Mouse (Mus musculus) T-helper 17 cell (primary cell): Measurements from ENCODE around the gene Ptdss2.

Experiments
- in situ Hi-C, 2 experiments: fragments of 300-600 bp; cut with MboI, MseI; formaldehyde crosslinking; loops; 1 replicate in 1 of 2; 2 replicates in 1 of 2; pipeline ENCODE4 v1.15.1; 2025; ENCODE audit warnings: high pct_unique_total_duplicates in 2 of 2

Gene Ptdss2

GRCm38 (mm10) chr7:141120605-141121004 is 1.6 kb upstream of the Ptdss2 start:
- in situ Hi-C loops = no loop called here

- in situ Hi-C loops = no loop called here
Measured at GRCm38 (mm10) chr7:141121051-141121531, 1.1 kb upstream of the Ptdss2 start.

- in situ Hi-C loops = no loop called here
Measured at GRCm38 (mm10) chr7:141122689-141123516, 721 bp downstream of the Ptdss2 start.

GRCm38 (mm10) chr7:141123517-141123856 is 1.3 kb downstream of the Ptdss2 start:
- in situ Hi-C loops = no loop called here

GRCm38 (mm10) chr7:141131024-141131820 is 9.0 kb downstream of the Ptdss2 start:
- in situ Hi-C loops = loop anchor here in 1 of 2 experiments (5.0 kb wide), 1 partner anchor 36 kb away; no protein-coding TSS in a partner anchor

DNA sequence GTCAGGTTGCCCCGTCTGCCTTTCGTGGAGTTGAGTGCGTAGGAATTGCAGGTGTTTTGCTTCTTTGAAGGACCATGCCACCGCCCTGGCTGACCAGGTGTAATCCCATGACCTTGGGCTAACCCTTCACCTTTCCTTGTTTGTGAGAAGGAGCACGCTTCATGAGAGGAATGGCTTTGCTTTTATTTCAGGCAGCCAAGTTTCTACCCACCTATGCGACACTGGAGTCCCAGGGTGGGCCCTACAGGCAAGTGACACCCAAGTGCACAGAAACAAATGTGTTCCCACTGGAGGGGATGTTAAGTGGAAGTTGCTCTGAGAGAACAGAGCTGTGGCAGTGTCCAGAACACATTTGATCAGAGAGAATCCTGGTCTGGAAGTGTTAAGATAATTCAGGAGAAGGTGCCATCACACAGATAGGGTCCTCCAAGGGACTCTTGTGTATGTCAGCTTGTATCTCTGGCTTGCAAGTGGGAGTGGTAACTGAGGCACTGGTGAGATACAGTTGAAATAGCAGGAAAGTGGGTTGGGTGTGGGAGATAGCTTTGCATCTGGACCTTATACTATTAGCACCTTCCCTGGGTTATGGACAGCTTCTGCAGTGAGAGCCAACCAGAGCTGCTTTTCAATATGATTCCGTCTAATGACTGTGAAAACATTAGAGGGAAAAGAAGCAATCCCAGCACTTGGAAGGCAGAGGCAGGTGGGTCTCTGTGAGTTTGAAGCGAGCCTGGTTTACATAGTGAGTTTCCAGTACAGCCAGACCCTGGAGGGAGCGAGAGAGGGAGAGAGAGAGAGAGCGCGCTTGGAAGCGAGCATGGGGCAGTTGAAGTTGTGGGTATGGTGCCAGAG is 9.9 kb downstream of the Ptdss2 start:
- in situ Hi-C loops = loop anchor here in 1 of 2 experiments (5.0 kb wide), 1 partner anchor 35 kb away; no protein-coding TSS in a partner anchor

DNA sequence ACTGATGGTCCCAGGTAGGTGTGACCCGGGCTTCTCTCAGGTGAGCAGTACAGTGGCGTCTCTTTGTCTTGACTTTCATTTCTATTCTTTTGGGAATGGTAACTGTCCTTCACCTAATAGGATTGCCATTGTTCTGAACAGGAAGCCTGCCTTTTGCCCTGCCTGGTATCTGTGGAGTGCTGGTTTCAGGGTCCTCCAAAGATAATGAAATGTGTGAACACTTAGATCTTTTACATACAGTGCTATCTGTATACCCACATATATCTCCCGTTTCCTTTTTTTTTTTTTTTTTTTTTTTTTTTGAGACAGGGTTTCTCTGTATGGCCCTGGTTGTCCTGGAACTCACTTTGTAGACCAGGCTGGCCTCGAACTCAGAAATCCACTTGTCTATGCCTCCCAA is 19.1 kb downstream of the Ptdss2 start:
- in situ Hi-C loops = no loop called here

DNA sequence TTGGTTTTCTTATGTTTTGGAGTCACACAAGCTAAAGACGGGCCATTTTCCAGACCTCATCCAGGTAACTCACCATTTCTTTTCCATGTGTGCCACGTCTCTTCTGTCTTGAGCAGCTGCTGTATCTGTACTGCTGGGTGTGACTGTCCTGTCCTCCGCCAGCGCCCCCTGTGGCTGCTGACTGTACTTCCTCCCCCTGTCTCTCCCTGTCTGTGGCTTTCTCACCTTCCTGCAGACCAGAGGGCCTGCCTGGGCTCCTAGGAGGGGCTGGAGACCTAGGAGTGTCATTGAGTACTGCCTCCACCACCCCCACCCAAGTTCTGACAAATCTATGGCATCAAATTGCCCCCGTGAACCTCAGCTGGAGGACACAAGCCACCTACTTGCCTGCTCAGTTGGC is 20.9 kb downstream of the Ptdss2 start:
- in situ Hi-C loops = no loop called here

DNA sequence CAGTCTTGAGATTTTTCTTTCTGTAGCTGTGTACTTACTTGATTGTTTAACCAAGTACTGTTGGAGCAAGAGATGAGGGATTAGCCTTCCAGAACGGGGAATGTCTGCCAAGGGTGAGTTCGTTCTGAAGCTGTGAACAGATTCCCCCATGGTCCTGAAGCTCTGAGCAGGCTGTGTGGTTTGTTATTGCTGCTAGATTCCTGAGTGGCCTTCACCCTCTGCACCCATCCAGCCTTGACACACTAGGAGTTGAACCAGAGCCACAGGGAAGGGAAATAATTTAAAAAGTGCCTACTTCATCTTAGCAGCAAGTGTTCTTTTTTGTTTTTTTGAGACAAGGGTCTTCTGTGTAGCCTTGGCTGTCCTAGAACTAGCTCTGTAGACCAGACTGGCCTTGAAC is 21.7 kb downstream of the Ptdss2 start:
- in situ Hi-C loops = no loop called here

DNA sequence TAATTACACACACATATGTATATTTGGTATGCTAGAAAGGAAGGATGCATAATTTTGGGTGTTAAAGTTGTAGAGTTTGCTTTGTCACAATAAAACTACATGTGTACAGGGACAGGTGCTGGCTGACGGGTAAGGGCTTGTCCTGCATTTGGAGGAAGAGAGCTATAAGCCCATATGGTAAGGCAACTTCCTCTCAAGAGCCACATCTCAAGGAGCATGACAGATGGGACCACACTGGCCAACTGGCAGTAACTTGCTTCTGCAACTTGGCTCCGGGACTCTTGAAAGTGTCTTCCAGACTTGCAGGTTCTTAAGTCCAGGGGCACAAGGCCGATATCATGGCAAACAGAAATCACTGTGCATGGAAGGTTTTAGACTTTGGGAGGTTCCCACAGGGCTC is 22.5 kb downstream of the Ptdss2 start:
- in situ Hi-C loops = no loop called here

DNA sequence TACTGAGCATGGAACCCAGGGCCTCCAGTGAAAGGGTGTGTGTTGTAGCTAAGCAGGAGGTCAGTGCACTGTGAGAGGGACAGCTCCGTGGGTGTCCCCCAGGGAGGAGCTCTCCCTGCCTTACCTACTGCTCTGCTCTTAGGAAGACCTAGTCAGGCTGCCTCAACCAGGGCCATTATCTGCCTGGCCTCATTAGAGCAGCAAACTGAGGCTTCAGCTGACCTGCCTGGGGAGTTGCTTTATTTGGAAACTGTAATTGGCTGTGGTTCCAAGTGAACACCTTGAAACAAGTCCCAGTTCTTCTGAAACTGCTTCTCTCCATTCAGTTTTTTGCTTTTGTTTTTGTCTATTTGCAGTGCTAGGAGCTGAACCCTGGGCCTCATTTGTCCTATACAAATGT is 23.2 kb downstream of the Ptdss2 start:
- in situ Hi-C loops = no loop called here

GRCm38 (mm10) chr7:141146043-141146595 is 23.9 kb downstream of the Ptdss2 start:
- in situ Hi-C loops = no loop called here

DNA sequence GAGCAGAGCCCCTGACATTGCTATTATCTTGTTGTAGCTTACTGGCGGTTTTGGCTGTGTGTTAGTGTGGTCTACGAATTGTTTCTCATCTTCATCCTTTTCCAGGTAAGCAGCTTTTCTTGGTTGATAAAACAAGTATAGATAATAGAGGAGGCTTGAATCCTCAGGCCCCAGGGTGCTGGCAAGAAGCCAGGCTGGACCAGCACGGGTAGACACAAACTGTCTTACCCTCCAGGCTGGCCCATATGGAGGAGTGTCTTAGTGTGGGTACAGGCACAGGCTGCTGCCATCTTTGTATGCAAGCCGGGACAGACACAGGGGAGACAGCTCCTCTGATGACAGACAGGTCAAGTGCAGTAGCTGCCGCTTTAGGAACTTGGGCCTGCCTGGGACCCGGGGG is 24.9 kb downstream of the Ptdss2 start:
- in situ Hi-C loops = no loop called here

- in situ Hi-C loops = no loop called here
Measured at GRCm38 (mm10) chr7:141148639-141149038, 26.5 kb downstream of the Ptdss2 start.

DNA sequence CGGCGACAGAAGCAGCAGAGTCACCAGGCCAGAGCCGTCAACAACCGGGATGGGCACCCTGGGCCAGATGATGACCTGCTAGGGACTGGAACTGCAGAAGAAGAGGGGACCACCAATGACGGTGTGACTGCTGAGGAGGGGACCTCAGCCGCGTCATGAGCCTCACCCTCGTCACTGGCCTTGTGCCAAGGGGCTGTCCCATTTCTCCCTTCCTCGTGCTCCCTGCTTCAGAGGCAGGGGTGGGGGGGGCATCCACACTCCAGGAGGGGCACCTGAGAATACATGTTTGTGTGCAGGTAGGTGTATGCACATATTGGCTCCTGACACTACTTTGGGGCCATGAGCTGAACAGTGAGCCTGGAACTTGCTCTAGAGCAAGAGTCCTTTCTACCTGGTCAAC is 33.2 kb downstream of the Ptdss2 start:
- in situ Hi-C loops = no loop called here

DNA sequence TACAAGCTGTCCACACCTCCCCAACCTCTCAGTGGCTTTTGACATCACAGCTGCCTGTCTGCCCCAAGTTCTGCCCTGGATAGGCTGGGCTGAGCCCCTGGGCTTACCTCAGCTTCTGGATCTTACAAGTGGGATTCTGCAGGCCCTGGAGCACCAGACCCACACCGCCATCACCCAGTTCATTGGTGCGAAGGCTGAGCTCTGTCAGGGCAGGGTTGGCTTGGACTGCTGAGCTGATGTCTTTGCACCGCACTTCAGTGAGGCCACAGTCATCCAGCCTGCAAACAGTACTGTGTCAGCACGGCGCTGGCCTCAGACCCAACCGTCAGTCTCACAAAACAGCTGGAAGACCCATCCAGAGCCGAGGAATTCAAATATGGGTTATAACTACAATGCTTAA is 42.2 kb downstream of the Ptdss2 start:
- in situ Hi-C loops = loop anchor here in 1 of 2 experiments (10.0 kb wide), 1 partner anchor 840 kb away; the partner anchor contains the start of gene Olfr525

DNA sequence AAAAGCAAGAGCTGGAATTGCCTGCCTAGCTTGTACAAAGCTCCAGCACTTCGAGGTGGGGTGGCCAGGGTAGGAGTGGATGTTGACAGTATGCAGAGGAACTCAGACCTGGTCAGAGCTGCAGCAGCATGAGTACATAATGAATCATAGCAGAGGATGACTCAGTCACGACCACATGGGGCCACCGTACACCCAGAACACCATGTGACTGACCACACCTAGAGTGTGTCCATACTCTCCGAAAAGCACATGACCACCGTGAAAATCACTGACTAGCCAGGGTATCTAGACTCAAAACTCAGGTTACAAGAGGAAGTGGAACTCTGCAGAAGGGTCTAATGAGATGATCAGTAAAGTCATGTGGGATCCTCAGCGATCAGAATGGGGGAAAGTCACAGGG is 42.7 kb downstream of the Ptdss2 start:
- in situ Hi-C loops = loop anchor here in 1 of 2 experiments (5.0 to 10.0 kb wide), 2 partner anchors 33 to 840 kb away; partner anchors contain the start of gene Olfr525

GRCm38 (mm10) chr7:141167901-141168517 is 45.8 kb downstream of the Ptdss2 start:
- in situ Hi-C loops = loop anchor here in 1 of 2 experiments (5.0 to 10.0 kb wide), 2 partner anchors 36 to 843 kb away; partner anchors contain the start of gene Olfr525

GRCm38 (mm10) chr7:141168518-141168953 is 46.4 kb downstream of the Ptdss2 start:
- in situ Hi-C loops = loop anchor here in 1 of 2 experiments (5.0 to 10.0 kb wide), 2 partner anchors 36 to 844 kb away; partner anchors contain the start of gene Olfr525

- in situ Hi-C loops = loop anchor here in 1 of 2 experiments (5.0 to 10.0 kb wide), 2 partner anchors 37 to 844 kb away; partner anchors contain the start of gene Olfr525
Measured at GRCm38 (mm10) chr7:141169300-141169699, 47.1 kb downstream of the Ptdss2 start.
